Mouse (Mus musculus): ENCODE measurements around the gene Gm45713. TPM values are rescaled to one million over a fixed set of nuclear protein-coding genes. Genes with fewer than 3 reads are reported as not detected.

Gene Gm45713
- total RNA-seq, 2 experiments from 2014 or later, result not detected

DNA sequence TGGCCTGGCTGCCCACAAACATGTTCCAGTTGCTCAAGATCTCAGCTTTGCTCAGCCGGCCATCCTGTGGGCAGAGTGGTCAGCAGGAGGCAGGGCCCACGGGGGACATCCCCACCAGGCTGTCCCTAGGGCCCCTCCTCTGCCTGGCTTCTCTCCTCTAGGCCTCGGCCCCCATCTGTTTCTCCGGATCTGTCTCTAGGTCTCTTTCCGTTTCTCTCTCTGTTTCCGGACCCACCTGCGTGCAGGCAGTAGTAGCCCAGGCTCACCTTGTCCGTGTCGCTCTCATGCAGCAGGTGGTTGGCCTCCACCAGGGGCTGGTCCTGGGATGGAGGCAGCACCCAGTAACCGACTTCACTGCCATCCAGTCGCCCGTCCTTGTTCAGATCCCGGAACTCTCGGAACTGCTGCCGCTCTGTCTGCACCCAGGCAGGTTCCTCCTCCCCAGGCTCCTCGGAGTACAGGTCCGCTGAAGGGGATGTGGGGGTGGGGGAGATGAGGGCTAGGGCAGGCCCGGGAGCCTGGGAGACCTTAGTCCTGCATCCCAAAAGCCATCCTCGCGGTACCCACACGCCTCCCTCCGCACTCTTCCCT lies 52.6 kb downstream of the Gm45713 start:
- ATAC-seq (replicated peaks; ENCODE audit: low FRiP score, low TSS enrichment, poor library complexity, severe bottlenecking), result no peak

DNA sequence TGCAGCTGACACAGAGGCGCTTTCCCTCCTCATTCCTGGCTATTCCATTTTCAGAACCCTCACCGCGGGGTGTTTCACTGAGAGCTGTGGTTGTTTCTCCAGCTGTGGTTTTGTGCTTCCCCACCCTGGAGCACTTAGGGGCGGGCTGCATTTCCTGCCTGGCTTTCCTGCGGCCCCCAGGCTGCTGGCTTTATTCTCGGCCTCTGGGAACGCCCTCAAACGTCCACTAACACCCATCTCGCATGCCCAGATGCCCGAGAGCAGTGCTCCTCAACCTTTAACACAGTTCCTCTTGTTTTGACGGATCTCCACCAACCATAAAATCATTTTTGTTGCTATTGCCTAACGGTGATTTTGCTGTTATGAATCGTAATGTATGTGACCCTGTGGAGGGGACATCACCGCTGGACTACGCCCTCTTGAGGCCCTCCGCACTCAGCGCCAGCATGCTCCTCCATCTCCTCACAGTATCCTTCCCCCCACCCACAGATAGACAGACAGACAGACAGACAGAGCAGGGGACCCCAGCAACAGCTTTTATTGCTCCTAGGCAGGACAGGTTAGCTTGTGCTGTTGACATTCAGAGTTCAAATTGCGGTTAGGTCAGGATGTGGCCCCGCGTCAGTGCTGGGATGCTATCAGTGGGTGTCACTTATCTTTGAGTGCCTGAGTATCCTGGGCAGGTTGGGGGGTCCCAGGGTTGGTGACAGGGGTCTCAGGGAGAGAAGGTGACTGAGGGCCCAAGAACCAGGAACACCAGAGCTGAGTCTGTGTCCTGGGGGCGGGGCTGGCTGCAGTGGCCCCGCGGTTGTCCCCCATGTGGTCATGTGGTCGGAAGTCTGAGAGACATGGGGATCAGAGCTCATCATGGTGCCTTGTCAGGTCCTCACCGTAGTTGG lies 53.4 kb downstream of the Gm45713 start:
- peak; percentile 46 for ATAC-seq (replicated peaks; ENCODE audit: low FRiP score, low TSS enrichment, poor library complexity, severe bottlenecking)

DNA sequence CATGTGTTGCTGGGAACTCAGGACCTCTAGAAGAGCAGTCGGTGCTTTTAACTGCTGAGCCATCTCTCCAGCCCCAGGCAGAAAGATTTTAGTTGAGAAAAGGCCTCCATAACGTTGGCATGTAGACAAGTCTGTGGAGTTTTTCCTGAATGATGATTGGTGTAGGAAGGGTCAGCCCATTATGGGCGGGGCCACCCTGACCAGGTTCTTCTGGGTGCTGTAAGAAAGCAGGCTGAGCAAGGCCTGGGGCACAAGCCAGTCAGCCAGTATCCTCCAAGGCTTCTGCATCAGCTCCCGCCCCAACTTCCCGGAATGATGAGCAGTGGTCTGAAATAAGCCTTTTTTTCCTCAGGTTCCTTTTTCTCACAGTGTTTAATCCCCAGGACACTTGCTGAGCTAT lies 55.0 kb downstream of the Gm45713 start:
- no peak for ATAC-seq (replicated peaks; ENCODE audit: low FRiP score, low TSS enrichment, poor library complexity, severe bottlenecking)

DNA sequence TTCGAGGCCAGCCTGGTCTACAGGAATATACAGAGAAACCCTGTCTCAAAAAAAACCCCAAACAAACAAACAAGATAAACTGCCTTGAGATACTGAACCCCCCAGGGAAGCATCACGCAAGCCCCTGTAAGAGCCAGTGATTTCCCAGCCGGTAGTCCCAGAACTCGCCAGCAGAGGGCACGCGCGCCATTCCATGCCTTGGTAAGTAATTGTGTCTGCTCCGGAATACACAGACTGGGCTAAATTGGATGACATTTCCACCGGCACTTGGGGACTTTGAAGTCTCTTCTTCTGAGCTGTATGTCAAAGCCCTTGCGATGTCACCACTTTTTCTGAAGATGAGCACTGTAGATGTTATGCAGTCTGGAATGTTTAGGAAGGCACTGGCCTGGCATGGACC lies 56.2 kb downstream of the Gm45713 start:
- ATAC-seq (replicated peaks; ENCODE audit: low FRiP score, low TSS enrichment, poor library complexity, severe bottlenecking), result peak; percentile 35; the same call in 1 of the 2 replicates

DNA sequence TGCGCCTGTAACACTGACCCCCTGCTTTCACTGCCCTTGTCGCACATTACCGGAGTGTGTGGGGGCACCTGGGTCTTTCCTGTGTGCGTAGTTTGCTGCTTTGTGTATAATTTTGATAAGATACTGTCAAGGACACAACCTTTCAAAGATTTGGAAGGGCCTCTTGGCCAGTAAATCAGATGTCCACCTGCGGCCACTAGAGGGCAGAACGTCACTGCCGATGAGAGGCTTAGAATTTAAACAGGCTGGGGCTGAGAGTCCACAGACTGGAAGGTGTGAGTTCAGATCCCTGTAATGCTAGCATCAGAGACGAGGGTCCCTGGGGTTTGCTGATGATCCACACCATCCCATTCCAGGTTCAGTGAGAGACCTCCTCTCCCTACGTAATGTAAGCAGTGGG lies 57.5 kb downstream of the Gm45713 start:
- ATAC-seq (replicated peaks; ENCODE audit: low FRiP score, low TSS enrichment, poor library complexity, severe bottlenecking), result peak; percentile 29; the same call in 1 of the 2 replicates

DNA sequence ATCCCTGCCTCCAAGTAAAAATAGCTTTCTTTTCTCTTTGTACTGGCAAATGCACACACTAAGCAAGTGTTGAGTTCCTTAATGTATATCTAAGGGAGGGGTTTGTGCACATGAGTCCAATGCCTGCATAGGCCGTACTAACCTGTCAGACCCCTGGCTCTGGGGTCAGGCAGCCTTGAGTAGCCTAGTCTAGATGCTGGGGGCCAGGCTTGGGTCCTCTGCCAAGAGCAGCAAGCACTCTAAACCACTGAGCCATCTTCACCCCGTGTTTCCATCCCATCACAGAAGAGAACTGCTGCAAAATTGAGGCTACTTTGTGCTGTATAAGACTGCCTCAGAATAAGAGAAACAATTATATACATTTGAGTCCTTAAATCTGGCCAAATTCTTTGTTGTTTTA lies 58.2 kb downstream of the Gm45713 start:
- no peak for ATAC-seq (replicated peaks; ENCODE audit: low FRiP score, low TSS enrichment, poor library complexity, severe bottlenecking)

DNA sequence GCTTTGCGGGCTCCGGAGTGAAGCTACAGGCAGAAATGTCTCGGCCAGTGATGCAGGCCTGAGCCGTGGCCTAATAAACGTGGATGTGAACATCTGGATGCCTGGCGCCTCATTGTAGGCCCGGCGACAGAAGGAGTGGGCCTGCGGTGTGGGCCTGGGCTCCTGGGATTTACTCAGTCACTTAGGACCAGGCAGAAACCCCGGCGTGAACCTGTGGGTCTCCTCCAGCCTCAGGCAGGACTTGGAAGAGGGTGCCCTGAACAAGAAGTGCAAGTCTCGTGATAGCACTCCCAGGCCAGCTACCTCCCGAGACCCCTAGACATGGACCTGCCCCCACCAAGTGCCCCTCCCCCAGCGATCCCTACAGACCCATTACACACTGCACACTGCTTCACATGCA lies 58.7 kb downstream of the Gm45713 start:
- no peak for ATAC-seq (replicated peaks; ENCODE audit: low FRiP score, low TSS enrichment, poor library complexity, severe bottlenecking)

DNA sequence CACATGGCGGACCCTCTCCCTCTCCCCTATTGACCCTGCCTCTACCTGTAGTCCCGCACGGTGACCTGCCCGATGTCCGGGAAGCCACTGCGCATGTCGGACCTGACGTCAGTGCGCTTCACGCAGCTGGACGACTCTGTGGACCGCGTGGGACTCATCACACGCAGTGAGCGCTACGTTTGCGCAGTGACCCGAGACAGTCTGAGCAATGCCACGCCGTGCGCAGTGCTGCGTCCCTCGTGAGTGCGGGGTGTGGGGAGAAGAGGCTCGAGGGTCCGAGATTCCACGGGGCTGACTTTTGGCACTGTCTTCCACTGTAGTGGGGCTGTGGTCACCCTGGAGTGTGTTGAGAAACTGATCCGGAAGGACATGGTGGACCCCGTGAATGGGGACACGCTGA lies 59.5 kb downstream of the Gm45713 start:
- ATAC-seq (replicated peaks; ENCODE audit: low FRiP score, low TSS enrichment, poor library complexity, severe bottlenecking), result no peak

Other genes starting within 250 kb of the Gm45713 start
Only the 30 nearest of the 33 such genes appear.
- 95.3 and 104 TPM in 2 replicates for gene Ap2a1, start 206.7 kb downstream of the Gm45713 start, total RNA-seq (2014; fragmentation: Nextera tagmentation)
- gene Ap2a1, start 206.7 kb downstream of the Gm45713 start, total RNA-seq (2017), result 23.8 and 37.1 TPM in 2 replicates
- gene Tsks, start 193.0 kb downstream of the Gm45713 start, total RNA-seq (2014; fragmentation: Nextera tagmentation), result not detected in 2 replicates
- gene Tsks, start 193.0 kb downstream of the Gm45713 start, total RNA-seq (2017), result not detected in 2 replicates
- gene Cpt1c, start 161.4 kb downstream of the Gm45713 start, total RNA-seq (2014; fragmentation: Nextera tagmentation), result 4.1 and 11.5 TPM in 2 replicates
- gene Cpt1c, start 161.4 kb downstream of the Gm45713 start, total RNA-seq (2017), result 0.91 and 1.3 TPM in 2 replicates
- 160 and 230 TPM in 2 replicates for gene Prmt1, start 149.7 kb downstream of the Gm45713 start, total RNA-seq (2014; fragmentation: Nextera tagmentation)
- 132 and 171 TPM in 2 replicates for gene Prmt1, start 149.7 kb downstream of the Gm45713 start, total RNA-seq (2017)
- gene Irf3, start 138.6 kb downstream of the Gm45713 start, total RNA-seq (2014; fragmentation: Nextera tagmentation), result 80.4 and 150 TPM in 2 replicates
- gene Irf3, start 138.6 kb downstream of the Gm45713 start, total RNA-seq (2017), result 84.3 and 104 TPM in 2 replicates
- 37.2 and 42.7 TPM in 2 replicates for gene Bcl2l12, start 137.5 kb downstream of the Gm45713 start, total RNA-seq (2014; fragmentation: Nextera tagmentation)
- 15.5 and 25.6 TPM in 2 replicates for gene Bcl2l12, start 137.5 kb downstream of the Gm45713 start, total RNA-seq (2017)
- gene Scaf1, start 119.9 kb downstream of the Gm45713 start, total RNA-seq (2014; fragmentation: Nextera tagmentation), result 33.0 and 46.3 TPM in 2 replicates
- gene Scaf1, start 119.9 kb downstream of the Gm45713 start, total RNA-seq (2017), result 7.2 and 10.2 TPM in 2 replicates
- 1.4 and 1.7 TPM in 2 replicates for gene Rras, start 118.3 kb downstream of the Gm45713 start, total RNA-seq (2014; fragmentation: Nextera tagmentation)
- 1.3 and 1.6 TPM in 2 replicates for gene Rras, start 118.3 kb downstream of the Gm45713 start, total RNA-seq (2017)
- 26.6 and 28.7 TPM in 2 replicates for gene Prr12, start 83.3 kb downstream of the Gm45713 start, total RNA-seq (2014; fragmentation: Nextera tagmentation)
- 1.9 and 2.1 TPM in 2 replicates for gene Prr12, start 83.3 kb downstream of the Gm45713 start, total RNA-seq (2017)
- gene Nosip, start 73.8 kb downstream of the Gm45713 start, total RNA-seq (2014; fragmentation: Nextera tagmentation), result 27.8 and 55.1 TPM in 2 replicates
- 40.9 and 48.3 TPM in 2 replicates for gene Nosip, start 73.8 kb downstream of the Gm45713 start, total RNA-seq (2017)
- gene Prrg2, start 73.6 kb downstream of the Gm45713 start, total RNA-seq (2014; fragmentation: Nextera tagmentation), result 4.3 and 4.7 TPM in 2 replicates
- 3.5 and 6.2 TPM in 2 replicates for gene Prrg2, start 73.6 kb downstream of the Gm45713 start, total RNA-seq (2017)
- gene Rcn3, start 44.0 kb downstream of the Gm45713 start, total RNA-seq (2014; fragmentation: Nextera tagmentation), result 7.6 and 15.6 TPM in 2 replicates
- gene Rcn3, start 44.0 kb downstream of the Gm45713 start, total RNA-seq (2017), result 16.7 and 23.0 TPM in 2 replicates
- 0.82 TPM in 1 of 2 replicates, not detected in the other for gene Fcgrt, start 32.4 kb downstream of the Gm45713 start, total RNA-seq (2014; fragmentation: Nextera tagmentation)
- 1.1 and 1.8 TPM in 2 replicates for gene Fcgrt, start 32.4 kb downstream of the Gm45713 start, total RNA-seq (2017)
- 3,773 and 4,118 TPM in 2 replicates for gene Rps11, start 11.8 kb downstream of the Gm45713 start, total RNA-seq (2014; fragmentation: Nextera tagmentation)
- gene Rps11, start 11.8 kb downstream of the Gm45713 start, total RNA-seq (2017), result 1,409 and 1,705 TPM in 2 replicates
- 4,705 and 4,844 TPM in 2 replicates for gene Rpl13a, start 7.5 kb downstream of the Gm45713 start, total RNA-seq (2014; fragmentation: Nextera tagmentation)
- 4,178 and 4,889 TPM in 2 replicates for gene Rpl13a, start 7.5 kb downstream of the Gm45713 start, total RNA-seq (2017)
- 35.8 and 48.2 TPM in 2 replicates for gene Flt3l, start 201 bp upstream of the Gm45713 start, total RNA-seq (2014; fragmentation: Nextera tagmentation)
- gene Flt3l, start 201 bp upstream of the Gm45713 start, total RNA-seq (2017), result 8.5 and 23.5 TPM in 2 replicates
- 135 and 148 TPM in 2 replicates for gene Pih1d1, start 18.1 kb upstream of the Gm45713 start, total RNA-seq (2014; fragmentation: Nextera tagmentation)
- gene Pih1d1, start 18.1 kb upstream of the Gm45713 start, total RNA-seq (2017), result 39.0 and 61.3 TPM in 2 replicates
- 69.0 and 84.8 TPM in 2 replicates for gene Aldh16a1, start 18.4 kb upstream of the Gm45713 start, total RNA-seq (2014; fragmentation: Nextera tagmentation)
- gene Aldh16a1, start 18.4 kb upstream of the Gm45713 start, total RNA-seq (2017), result 19.1 and 22.1 TPM in 2 replicates
- gene Slc17a7, start 27.7 kb upstream of the Gm45713 start, total RNA-seq (2014; fragmentation: Nextera tagmentation), result not detected in 2 replicates
- gene Slc17a7, start 27.7 kb upstream of the Gm45713 start, total RNA-seq (2017), result not detected in 2 replicates
- gene Gfy, start 43.3 kb upstream of the Gm45713 start, total RNA-seq (2014; fragmentation: Nextera tagmentation), result not detected in 2 replicates
- 1.9 TPM in 1 of 2 replicates, not detected in the other for gene Gfy, start 43.3 kb upstream of the Gm45713 start, total RNA-seq (2017)
- gene Pth2, start 44.8 kb upstream of the Gm45713 start, total RNA-seq (2014; fragmentation: Nextera tagmentation), result not detected in 2 replicates
- not detected in 2 replicates for gene Pth2, start 44.8 kb upstream of the Gm45713 start, total RNA-seq (2017)
- 0.89 and 2.0 TPM in 2 replicates for gene Ccdc155, start 68.7 kb upstream of the Gm45713 start, total RNA-seq (2014; fragmentation: Nextera tagmentation)
- 0.52 and 1.1 TPM in 2 replicates for gene Ccdc155, start 68.7 kb upstream of the Gm45713 start, total RNA-seq (2017)
- 32.2 and 40.5 TPM in 2 replicates for gene Dkkl1, start 75.9 kb upstream of the Gm45713 start, total RNA-seq (2014; fragmentation: Nextera tagmentation)
- 16.4 and 32.1 TPM in 2 replicates for gene Dkkl1, start 75.9 kb upstream of the Gm45713 start, total RNA-seq (2017)
- gene Tead2, start 79.5 kb upstream of the Gm45713 start, total RNA-seq (2014; fragmentation: Nextera tagmentation), result not detected in 2 replicates
- not detected in 2 replicates for gene Tead2, start 79.5 kb upstream of the Gm45713 start, total RNA-seq (2017)
- 83.5 and 91.4 TPM in 2 replicates for gene Cd37, start 102.9 kb upstream of the Gm45713 start, total RNA-seq (2014; fragmentation: Nextera tagmentation)
- gene Cd37, start 102.9 kb upstream of the Gm45713 start, total RNA-seq (2017), result 27.2 and 28.4 TPM in 2 replicates
- not detected in 2 replicates for gene Slc6a16, start 104.9 kb upstream of the Gm45713 start, total RNA-seq (2014; fragmentation: Nextera tagmentation)
- gene Slc6a16, start 104.9 kb upstream of the Gm45713 start, total RNA-seq (2017), result not detected in 2 replicates
- gene Slc6a21, start 141.3 kb upstream of the Gm45713 start, total RNA-seq (2014; fragmentation: Nextera tagmentation), result not detected in 2 replicates
- not detected in 2 replicates for gene Slc6a21, start 141.3 kb upstream of the Gm45713 start, total RNA-seq (2017)
- gene Trpm4, start 197.5 kb upstream of the Gm45713 start, total RNA-seq (2014; fragmentation: Nextera tagmentation), result 0.22 and 0.54 TPM in 2 replicates
- gene Trpm4, start 197.5 kb upstream of the Gm45713 start, total RNA-seq (2017), result 0.11 TPM in 1 of 2 replicates, not detected in the other
- not detected in 2 replicates for gene Hrc, start 199.1 kb upstream of the Gm45713 start, total RNA-seq (2014; fragmentation: Nextera tagmentation)
- gene Hrc, start 199.1 kb upstream of the Gm45713 start, total RNA-seq (2017), result not detected in 2 replicates
- 0.42 TPM in 1 of 2 replicates, not detected in the other for gene Ppfia3, start 230.8 kb upstream of the Gm45713 start, total RNA-seq (2014; fragmentation: Nextera tagmentation)
- 0.80 TPM in 1 of 2 replicates, not detected in the other for gene Ppfia3, start 230.8 kb upstream of the Gm45713 start, total RNA-seq (2017)